Mouse (Mus musculus): ENCODE results near the gene Pnpla2.

Pnpla2 gene

DNA sequence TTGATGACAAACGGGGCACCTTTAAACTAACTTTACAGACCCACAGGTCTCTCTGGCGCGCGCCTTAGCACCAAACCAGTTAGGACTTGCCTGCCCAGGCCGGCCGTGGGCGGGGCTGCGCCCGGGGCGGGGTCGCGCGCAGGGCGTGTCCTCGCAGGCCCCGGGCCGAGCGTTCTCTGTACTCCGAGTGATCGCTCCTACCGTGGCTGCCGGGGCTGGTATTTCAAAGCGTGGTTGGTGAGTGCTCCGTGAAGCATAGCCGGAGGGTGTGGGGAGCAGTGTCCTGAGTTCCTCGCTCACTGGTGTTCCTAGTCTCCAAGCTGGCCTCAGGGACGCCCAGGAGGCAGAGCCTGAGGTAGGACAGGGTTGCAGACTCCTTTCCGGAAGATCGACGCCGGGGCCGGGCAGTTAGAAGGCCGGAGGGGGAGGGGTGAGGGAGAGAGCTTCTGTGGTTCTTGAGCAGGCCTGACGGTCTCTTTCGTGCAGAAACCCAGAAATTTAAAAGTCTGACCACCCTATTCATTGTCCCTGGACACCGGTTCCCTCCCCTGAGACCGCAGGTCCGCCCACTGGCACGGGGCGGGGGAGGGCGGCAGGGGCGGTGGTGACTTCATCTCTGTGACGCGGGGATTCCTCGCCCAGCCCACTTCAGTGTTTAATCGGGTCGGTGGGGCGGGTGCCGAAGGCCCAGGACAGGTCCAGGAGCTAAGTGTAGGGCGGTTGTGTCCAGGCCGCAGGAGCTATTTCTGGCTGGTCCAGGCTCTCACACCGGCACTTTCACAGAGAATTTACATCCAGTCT, 12.4 kb downstream of the Pnpla2 start, which contains the start of gene Cd151:
Cd151 (plus strand) TSS at position 163 of the 801 bp plus-strand sequence.
- DNase-seq (ENCODE audit: low spot score), result peak; percentile 95

DNA sequence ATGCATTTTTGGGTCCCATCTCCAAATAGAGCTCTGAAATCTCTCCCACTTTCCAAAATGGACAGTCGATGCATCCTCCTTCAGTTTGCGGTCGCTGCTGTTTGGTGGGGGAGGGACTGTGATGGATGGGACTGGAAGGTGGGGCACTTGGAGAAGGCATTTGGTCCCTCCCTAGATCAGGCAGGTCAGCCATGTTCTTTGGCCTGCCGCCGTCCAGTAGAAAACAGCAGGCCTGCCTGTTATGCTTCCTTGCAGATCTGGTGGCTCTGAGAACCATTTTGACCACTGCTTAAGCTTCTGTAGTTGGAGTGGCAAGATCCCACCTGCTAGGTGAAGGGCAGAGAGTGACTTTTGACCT, 13.1 kb downstream of the Pnpla2 start:
- DNase-seq (ENCODE audit: low spot score), result peak; percentile 66

DNA sequence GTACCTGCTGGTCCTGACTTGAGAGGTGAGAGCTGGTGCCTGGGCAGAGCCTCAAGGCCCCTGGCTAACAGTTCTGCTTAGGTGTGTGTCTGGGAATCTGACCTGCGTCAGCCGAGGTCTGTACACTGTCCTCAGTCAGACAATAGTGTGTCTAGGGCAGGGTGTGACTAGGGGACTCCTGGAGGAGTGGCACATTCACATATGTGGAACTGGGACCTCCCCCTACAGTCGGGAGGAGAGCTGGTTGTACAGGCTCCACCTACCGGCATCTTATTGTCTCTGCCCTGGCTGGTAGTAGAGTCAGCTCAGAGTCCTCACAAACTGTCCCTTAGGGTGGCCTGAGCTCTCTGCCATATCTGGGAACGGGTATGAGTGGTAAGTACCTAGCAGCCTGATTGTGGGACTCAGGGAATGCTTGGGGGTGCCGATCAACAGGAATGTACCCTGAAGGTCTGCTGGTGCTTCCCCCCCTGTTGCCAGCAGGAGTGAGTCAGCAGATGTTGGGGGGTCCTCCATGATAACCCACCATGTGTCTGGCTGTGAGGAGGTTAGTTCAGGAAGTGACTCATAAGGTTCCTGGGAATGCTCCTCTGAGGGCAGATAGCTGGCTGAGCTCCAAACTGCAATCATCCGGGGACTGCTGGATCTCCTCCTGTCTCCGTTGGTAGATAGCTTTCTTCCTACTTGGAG, 13.7 kb downstream of the Pnpla2 start:
- DNase-seq (ENCODE audit: low spot score), result peak; percentile 74

DNA sequence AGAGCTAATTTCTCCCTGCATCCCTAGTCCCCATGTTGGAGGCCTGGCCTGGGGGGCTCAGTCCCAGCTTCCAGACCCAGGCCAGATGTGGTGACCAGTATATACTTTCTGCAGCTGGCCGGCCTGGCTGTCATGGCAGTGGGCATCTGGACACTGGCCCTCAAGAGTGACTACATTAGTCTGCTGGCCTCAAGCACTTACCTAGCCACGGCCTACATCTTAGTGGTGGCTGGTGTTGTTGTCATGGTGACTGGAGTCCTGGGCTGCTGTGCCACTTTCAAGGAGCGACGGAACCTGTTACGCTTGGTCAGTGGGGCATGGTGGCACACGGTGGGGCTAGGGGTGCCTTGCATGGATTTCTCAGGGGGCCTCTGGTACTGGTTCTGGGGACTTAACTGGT, 14.4 kb downstream of the Pnpla2 start:
- DNase-seq (ENCODE audit: low spot score), result no peak

DNA sequence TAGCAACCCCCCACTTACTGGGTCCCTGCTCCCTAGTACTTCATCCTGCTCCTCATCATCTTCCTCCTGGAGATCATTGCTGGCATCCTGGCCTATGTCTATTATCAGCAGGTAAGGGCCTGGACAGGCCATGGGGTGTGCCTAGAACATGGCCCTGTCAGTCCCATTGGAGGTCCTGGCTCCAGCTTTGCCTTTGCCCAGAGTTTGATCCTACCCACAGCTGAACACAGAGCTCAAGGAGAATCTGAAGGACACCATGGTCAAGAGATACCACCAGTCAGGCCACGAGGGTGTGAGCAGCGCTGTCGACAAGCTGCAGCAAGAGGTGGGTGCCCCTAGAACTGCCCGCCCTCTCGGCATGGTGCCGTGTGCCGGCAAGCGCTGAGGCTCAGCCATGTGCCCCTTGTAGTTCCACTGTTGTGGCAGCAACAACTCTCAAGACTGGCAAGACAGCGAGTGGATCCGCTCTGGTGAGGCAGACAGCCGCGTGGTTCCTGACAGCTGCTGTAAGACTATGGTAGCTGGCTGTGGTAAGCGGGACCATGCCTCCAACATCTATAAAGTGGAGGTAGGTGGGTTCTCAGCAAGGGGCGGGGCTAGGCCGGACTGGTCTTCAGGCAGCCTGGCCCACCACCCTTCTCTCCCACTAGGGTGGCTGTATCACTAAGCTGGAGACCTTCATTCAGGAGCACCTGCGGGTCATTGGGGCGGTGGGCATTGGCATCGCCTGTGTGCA, 15.1 kb downstream of the Pnpla2 start:
- no peak for DNase-seq (ENCODE audit: low spot score)

DNA sequence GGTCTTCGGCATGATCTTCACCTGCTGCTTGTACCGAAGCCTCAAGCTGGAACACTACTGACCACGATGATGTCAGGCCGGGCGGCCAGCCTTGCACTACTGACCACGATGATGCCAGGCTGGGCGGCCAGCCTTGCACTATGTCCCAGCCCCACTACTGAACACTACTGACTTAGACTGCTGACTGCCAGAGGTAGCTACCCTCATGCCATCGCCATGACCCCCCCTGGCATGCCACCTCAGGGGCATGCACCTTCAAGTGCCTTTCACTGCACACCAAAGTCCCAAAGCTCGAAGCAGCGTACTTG, 15.6 kb downstream of the Pnpla2 start:
- DNase-seq (ENCODE audit: low spot score), result no peak

DNA sequence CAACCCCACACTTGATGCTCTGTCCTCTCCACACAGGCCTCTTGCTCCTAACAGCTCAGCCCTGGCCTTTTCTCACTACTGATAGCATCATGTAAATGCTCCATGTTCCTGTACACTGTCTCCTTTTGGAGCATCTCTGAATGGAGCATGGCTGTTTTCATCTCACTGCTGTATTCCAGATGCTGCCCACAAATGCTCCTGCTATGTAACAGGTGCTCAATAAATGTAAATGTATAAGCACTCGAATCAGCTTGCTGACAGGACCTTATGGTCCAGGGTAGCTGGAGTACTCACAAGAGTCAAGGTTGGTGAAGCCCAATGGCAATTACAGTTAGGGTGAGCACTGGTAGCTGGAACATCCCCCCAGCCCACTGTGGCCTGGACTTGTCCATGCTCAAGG, 16.2 kb downstream of the Pnpla2 start:
- no peak for DNase-seq (ENCODE audit: low spot score)

DNA sequence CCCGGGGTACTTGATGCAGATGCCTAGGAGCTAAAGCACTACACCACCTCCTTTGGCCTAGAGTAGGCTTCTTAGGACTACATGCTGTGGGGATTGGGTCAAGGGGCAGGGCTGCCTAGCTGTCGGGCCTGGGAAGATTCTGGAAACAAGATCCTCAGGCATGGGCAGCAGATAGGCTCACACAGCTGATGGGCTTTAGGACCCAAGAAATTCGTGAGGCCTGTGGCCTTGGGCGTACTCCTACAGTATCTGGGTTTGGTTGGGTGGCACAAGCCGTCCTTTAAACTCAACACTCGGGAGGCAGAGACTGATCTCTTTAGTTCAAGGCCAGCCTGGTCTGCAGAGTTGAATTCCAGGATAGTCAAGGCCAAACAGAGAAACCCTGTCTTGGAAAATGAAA, 17.2 kb downstream of the Pnpla2 start:
- no peak for DNase-seq (ENCODE audit: low spot score)

DNA sequence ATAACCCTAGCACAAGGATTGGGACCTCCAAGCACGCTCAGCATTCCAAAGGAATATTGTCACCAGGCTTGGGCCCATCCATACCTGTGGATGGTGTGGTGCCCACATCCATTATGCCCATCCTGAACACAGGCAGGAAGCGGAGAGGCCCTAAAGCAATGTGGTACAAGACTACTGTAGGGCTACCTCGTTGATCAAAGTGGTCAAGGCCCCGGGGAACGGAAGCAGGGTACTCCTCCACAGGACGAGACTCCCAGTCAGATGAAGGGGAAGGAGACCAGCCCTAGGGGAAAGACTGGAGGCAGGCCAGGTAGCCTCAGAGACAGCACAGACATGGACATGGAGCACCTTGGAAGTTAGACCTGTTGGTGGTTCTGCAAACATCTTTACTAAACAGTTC, 17.8 kb downstream of the Pnpla2 start:
- DNase-seq (ENCODE audit: low spot score), result no peak

DNA sequence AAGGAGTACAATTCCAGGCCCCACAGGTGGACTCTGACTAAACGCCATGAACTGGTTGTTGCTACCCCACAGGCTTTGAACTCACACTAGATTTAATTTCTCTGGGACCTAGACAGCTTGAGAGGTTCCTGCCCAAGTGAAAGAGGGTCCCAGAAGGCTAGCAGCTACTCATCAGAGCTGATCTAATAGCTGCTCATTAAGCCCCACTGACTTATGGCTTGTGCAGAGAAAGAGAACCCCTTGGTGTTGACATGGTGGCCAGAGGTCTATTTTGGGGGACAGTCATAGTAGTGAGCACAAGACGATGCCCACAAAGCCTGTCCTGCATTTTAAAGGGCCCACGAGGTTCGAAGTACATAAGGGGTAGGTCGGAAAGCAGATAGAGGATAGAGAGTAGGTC, 19.2 kb downstream of the Pnpla2 start:
- DNase-seq (ENCODE audit: low spot score), result no peak

DNA sequence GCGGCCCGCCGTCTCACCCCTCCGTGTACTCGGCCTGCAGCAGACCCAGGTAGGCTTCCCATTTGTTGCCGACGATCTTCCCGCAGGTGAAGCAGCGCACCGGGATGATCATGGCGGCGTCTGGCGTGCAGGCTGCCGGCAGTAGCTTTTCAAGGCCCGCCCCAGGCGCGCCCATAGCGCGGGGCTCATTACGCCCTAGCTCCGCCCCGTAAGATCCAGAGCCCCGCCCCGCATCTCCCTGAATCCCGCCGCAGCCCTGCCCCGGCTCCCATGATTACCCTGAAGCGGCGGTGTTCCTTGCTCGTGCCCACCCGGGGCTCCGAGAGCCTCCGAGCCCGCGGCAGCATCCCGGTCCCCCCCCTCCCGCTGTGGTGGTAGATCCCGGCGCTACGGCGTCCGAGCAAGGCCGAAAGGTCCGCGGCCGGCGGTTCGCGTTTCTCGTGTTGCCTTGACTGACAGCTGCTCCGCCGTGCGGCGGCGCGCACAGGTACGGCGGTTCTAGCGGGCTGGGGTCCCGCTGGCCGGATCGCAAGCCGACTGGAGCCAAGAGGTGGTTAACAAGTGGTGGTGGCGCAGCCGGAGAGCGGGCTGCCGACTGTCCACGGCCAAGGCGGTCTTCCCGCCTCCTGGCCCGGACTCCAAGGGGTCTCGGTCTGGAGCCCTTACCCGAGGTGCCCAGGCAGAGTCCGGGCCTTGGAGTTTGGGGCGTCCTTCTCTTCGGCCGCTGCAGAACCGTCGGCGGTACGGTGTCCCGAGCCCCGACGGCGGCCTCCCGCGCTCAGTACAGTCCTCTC, 20.2 kb downstream of the Pnpla2 start, which contains the start of the genes Polr2l and Tspan4:
Polr2l (minus strand) TSS at position 122 of the 794 bp plus-strand sequence.
Tspan4 (plus strand) TSS at position 230 of the 794 bp plus-strand sequence.
- DNase-seq (ENCODE audit: low spot score), result peak; percentile 91

DNA sequence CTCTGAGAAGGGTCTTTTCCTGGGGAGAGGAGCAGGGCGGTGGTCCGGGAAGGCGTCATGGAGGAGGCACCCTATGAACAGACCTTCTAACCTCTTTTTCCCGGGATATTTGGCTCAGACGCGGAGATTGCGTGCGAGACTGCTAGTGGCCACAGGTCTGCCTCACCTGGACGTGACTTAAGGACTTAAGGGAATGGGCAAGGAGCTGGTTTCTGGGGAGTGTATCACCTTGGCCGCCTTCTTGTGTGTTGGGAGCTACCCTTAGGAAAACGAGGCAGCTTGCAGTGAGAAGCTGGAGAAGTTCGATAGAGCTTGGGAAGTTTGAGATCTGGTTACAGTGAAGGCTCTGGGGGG, 20.8 kb downstream of the Pnpla2 start:
- DNase-seq (ENCODE audit: low spot score), result no peak

DNA sequence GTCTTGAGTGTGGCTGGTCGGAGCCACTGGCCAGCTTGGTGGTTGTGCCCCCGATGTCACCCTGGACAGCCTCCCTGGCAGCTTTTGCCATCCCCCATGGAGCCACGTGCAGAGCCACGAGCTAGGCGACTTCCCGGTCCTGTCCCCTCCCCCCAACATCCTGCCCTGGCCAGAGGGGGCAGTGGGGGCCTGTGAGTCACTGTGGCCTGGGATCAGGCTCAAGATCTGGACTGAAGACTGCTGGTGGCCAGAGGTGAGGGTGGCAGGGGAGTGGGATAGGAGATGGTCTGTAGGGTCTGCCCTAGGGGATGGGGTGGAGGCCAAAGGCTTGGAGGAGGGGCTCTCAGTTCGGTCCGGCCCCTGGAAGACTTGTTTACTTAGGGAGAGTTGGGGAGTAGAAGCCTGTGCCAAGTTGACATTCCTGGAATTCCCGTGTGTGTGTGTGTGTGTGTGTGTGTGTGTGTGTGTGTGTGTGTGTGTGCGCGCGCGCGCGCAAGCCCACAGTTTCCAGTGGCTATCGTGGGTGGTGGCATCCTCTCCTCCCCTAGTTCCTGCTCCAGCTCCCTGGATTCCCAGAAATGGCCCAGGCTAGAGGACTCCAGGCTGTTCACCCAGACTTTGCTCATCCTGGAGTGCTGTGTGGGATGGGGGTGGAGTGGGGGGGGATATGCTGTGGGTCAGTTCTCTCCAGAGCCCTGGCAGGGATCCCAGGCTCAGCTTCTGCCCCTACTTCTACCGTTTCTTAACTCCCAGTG, 21.4 kb downstream of the Pnpla2 start:
- peak; percentile 89 for DNase-seq (ENCODE audit: low spot score)

DNA sequence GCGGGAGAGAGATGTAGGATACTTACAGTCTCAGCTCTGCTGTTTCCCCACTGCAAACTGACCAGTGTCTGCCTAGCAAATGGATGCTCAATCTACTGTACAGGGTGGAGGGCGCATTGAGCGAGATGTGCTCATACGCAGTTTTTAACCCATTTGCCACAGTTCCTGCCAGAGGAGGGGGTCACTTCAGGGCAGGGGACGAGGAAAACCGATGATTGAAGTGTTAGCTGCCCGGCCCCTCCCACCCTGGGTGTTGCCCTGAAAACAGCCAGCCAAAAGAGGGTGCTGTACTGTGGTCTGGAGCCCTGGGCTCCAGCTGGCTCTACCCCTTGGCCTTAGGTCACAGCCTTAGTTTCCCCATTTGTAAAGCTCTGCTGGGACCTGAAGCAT, 22.0 kb downstream of the Pnpla2 start:
- no peak for DNase-seq (ENCODE audit: low spot score)

DNA sequence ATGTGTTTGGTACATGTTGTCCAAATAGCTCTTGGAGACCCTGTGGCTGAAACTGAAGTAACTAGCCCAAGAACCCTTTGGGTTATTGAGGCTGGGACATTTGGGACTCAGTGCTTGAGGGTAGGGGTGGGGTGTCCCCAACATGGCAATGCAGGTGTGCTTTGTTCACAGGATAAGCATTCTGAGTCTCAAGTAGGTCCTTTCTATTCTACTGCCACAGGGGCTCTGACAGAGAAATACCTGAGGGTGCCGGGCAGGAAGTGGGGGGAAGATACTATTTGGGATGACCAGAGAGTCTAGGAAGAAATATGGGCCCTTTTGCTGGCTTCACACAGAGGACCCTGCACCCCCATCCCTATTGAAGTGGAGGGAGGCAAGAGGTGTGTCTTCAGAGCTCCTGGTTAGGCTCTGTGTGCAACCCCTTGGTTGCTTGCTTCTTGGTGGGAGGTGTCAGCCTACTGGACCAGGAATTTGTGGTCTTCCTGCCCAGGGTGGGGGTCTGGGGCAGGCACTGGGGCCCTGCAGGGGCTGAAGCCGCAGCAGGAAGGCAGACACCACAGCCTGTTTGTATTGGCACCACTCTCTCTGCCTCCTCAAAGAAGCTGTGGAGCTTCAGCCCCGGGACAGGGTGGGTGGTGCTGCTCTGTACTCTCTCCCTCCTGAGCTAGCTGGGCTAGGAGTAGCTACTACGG, 22.7 kb downstream of the Pnpla2 start:
- DNase-seq (ENCODE audit: low spot score), result no peak

DNA sequence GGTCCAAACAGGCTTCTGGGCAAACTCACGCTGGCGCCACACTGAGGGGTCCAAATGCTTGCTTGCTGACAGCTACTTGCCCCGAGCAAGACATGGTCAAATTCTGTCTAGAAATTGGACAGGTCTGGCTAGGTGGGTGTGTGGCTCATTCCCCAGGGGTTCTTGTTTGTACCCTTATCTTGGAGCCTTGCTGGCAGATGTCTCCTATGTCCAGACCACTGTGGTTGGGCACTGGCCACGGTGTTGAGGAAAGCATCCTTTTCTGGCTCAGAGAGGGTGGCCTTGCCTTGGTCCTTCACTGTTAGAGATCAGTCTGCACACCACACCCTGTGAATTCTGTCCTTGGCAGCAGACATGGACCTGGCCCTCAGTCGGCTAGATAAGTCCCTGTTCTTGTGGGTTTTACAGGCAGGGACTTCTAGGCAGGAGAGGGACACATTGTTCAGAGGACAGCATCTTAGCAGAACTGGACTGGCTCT, 23.3 kb downstream of the Pnpla2 start:
- DNase-seq (ENCODE audit: low spot score), result no peak

DNA sequence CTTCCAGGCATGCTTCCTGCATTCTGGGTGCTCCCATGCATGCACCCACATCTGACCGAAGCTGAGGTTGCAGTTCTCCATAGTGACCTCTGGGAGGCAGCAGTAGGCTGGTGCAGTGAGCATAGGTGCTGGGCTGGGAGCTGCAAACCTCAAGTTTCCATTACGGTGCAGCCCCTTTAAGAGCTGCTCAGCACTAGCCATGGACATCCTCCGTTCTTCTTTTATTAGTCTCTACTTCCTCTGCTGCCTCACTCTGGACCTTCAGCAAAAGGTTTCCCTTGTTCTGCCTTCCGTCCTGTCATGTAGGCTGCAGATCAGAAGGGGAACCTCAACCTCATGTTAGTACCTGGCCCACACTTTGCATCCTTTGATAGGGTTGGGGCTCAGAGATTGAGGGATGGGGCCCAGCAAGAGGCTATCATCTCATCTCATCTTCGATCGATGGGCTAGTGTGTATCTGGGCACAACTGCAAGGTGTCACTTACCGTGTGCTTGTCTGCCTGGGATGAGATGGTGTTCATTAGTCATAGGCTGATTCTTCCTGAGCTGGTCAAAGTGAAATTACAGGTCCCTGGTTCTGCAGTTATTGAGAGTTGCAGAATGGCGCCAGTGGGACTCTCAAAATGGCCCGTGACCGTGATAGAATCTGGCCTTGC, 26.0 kb downstream of the Pnpla2 start:
- DNase-seq (ENCODE audit: low spot score), result peak; percentile 67

DNA sequence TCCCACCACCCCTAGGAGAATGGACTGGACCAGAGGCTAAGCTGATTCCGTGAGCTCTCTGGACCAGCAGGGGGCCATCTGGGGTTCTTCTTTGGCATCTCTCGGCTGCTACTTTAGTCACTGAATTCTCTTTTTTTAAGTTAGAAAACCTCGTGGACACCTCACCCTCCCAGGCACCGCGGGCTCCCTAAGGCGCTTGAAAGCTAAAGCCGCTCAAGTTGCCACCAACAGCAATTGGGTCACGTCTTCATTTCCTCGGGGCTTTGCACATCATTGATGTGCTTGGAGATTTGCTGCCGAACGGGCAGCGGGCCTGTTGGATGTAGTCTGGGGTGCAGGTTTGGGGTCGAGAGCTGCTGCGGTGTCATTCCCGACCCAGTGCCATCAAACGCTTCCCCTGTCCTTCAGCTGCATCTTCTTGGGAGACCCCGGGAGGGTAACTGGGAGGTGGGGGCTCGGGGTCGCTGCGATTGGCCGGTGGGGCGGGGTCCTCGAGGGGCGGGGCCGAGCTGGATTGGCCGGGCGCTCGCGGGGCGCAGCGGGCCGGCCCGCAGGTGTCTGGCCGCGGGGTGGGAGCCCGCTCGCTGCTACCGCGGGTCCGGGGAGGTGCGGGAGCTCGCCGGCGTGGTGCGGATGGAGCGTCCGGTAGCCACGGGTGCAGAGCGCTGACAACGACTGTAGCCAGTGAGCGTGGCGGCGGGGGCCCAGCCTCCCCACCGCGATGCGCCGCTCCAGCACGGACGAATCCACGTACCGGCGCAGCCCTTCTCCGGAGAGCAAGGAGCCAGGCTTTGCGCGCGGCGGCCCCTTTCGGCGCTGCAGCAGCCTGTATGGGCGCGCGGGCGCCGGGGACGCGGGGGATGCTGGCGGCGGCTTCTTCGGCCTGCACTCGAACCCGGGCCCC, 26.8 kb downstream of the Pnpla2 start:
- peak; percentile 74 for DNase-seq (ENCODE audit: low spot score)

DNA sequence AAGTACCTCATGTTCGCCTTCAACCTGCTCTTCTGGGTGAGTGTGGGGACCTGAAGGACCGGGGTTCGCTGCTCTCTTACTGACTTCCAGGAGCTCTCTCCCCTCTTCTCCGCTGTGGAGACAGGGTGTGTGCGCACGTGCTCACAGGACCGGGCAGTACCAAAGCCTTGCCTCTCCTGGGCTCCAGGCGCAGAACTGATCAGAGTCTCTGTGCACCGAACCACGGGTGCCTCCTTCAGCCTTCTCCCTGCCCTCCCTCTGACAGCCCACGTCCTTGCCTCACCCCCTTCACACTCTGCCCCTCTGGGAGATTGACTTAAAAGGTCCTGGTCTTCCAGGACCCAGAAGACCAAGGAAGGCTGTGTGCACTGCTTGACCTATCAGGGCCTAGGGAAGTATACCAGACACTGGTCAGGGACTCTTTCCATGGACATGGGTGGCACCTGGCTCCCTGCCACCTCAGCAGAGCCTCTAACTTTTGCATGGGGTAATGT, 27.6 kb downstream of the Pnpla2 start:
- DNase-seq (ENCODE audit: low spot score), result no peak

Data from testis, postnatal 10 days (tissue).